Mouse (Mus musculus): ENCODE results near the gene Mylk. TPM values are rescaled to one million over a fixed set of nuclear protein-coding genes. Genes with fewer than 3 reads are reported as not detected.

Mylk gene
- polyA plus RNA-seq, 1 experiment from 2014 or later, result 3.9 TPM

- ATAC-seq (replicated peaks; ENCODE audit: low FRiP score) (no peak), DNase-seq (ENCODE audit: low spot score) (no peak)
- Histone ChIP-seq H3K4me3 (ENCODE audit: low read depth, low read length) (no peak overlapping the region), H3K27me3 (ENCODE audit: control insufficient read depth, insufficient read depth, low read length) (no peaks in the 10 kb centered on the region), H3K9me3 (ENCODE audit: control insufficient read depth, low read length) (no peaks in the 10 kb centered on the region), H3K4me2 (ENCODE audit: low read depth, low read length, severe bottlenecking) (no peak overlapping the region), H3K36me3 (ENCODE audit: control insufficient read depth, insufficient read depth, low read length) (no peaks in the 10 kb centered on the region), H3K27ac (ENCODE audit: low read depth, low read length) (no peak overlapping the region), H3K4me1 (replicated peaks; ENCODE audit: control insufficient read depth, insufficient read depth, low read length) (no peaks in the 10 kb centered on the region; the same call in 1 of the 2 replicates), H3K9ac (ENCODE audit: low read length) (no peak overlapping the region)
- 82% methylated on average over 7 of the region's 7 CpGs for WGBS
Observed at GRCm38 (mm10) chr16:34898057-34898789, 153.2 kb downstream of the Mylk start.

- no peaks in the 10 kb centered on the region for H3K9me3 ChIP-seq (ENCODE audit: control insufficient read depth, low read length)
- no peaks in the 10 kb centered on the region for H3K27me3 ChIP-seq (ENCODE audit: control insufficient read depth, insufficient read depth, low read length)
- WGBS, result 87% methylated on average over 11 of the region's 11 CpGs
- no peak overlapping the region for H3K27ac ChIP-seq (ENCODE audit: low read depth, low read length)
- H3K4me3 ChIP-seq (ENCODE audit: low read depth, low read length), result no peak overlapping the region
- H3K4me1 ChIP-seq (replicated peaks; ENCODE audit: control insufficient read depth, insufficient read depth, low read length), result no peaks in the 10 kb centered on the region; the same call in 1 of the 2 replicates
- H3K9ac ChIP-seq (ENCODE audit: low read length), result no peak overlapping the region
- H3K4me2 ChIP-seq (ENCODE audit: low read depth, low read length, severe bottlenecking), result no peak overlapping the region
- DNase-seq (ENCODE audit: low spot score) (no peak), ATAC-seq (replicated peaks; ENCODE audit: low FRiP score) (no peak)
- no peaks in the 10 kb centered on the region for H3K36me3 ChIP-seq (ENCODE audit: control insufficient read depth, insufficient read depth, low read length)
Observed at GRCm38 (mm10) chr16:34899071-34899808, 154.2 kb downstream of the Mylk start.

GRCm38 (mm10) chr16:34899997-34900396 is 155.0 kb downstream of the Mylk start:
- 34% methylated on average over 5 of the region's 5 CpGs for WGBS
- H3K9ac ChIP-seq (ENCODE audit: low read length), result no peak overlapping the region

GRCm38 (mm10) chr16:34900471-34900870 is 155.5 kb downstream of the Mylk start:
- H3K4me3 ChIP-seq (ENCODE audit: low read depth, low read length), result no peak overlapping the region
- H3K9me3 ChIP-seq (ENCODE audit: control insufficient read depth, low read length), result no peaks in the 10 kb centered on the region
- no peak overlapping the region for H3K27ac ChIP-seq (ENCODE audit: low read depth, low read length)
- H3K9ac ChIP-seq (ENCODE audit: low read length), result no peak overlapping the region
- DNase-seq (ENCODE audit: low spot score), result no peak
- no peaks in the 10 kb centered on the region; the same call in 1 of the 2 replicates for H3K4me1 ChIP-seq (replicated peaks; ENCODE audit: control insufficient read depth, insufficient read depth, low read length)
- no peak for ATAC-seq (replicated peaks; ENCODE audit: low FRiP score)
- no peaks in the 10 kb centered on the region for H3K36me3 ChIP-seq (ENCODE audit: control insufficient read depth, insufficient read depth, low read length)
- no peak overlapping the region for H3K4me2 ChIP-seq (ENCODE audit: low read depth, low read length, severe bottlenecking)
- H3K27me3 ChIP-seq (ENCODE audit: control insufficient read depth, insufficient read depth, low read length), result no peaks in the 10 kb centered on the region
- WGBS, result 78% methylated on average over 5 of the region's 5 CpGs

More at GRCm38 (mm10) chr16:34899997-34900396, 155.0 kb downstream of the Mylk start:
- DNase-seq (ENCODE audit: low spot score) (no peak), ATAC-seq (replicated peaks; ENCODE audit: low FRiP score) (no peak)
- H3K27ac ChIP-seq (ENCODE audit: low read depth, low read length), result no peak overlapping the region
- H3K4me2 ChIP-seq (ENCODE audit: low read depth, low read length, severe bottlenecking), result no peak overlapping the region
- H3K4me1 ChIP-seq (replicated peaks; ENCODE audit: control insufficient read depth, insufficient read depth, low read length), result no peaks in the 10 kb centered on the region; the same call in 1 of the 2 replicates
- no peaks in the 10 kb centered on the region for H3K27me3 ChIP-seq (ENCODE audit: control insufficient read depth, insufficient read depth, low read length)
- H3K9me3 ChIP-seq (ENCODE audit: control insufficient read depth, low read length), result no peaks in the 10 kb centered on the region
- H3K36me3 ChIP-seq (ENCODE audit: control insufficient read depth, insufficient read depth, low read length), result no peaks in the 10 kb centered on the region
- H3K4me3 ChIP-seq (ENCODE audit: low read depth, low read length), result no peak overlapping the region

GRCm38 (mm10) chr16:34901031-34901430 is 156.0 kb downstream of the Mylk start:
- Histone ChIP-seq H3K27me3 (ENCODE audit: control insufficient read depth, insufficient read depth, low read length) (no peaks in the 10 kb centered on the region), H3K9ac (ENCODE audit: low read length) (no peak overlapping the region), H3K4me1 (replicated peaks; ENCODE audit: control insufficient read depth, insufficient read depth, low read length) (no peaks in the 10 kb centered on the region; the same call in 1 of the 2 replicates), H3K4me2 (ENCODE audit: low read depth, low read length, severe bottlenecking) (no peak overlapping the region), H3K27ac (ENCODE audit: low read depth, low read length) (no peak overlapping the region), H3K4me3 (ENCODE audit: low read depth, low read length) (no peak overlapping the region), H3K9me3 (ENCODE audit: control insufficient read depth, low read length) (no peaks in the 10 kb centered on the region), H3K36me3 (ENCODE audit: control insufficient read depth, insufficient read depth, low read length) (no peaks in the 10 kb centered on the region)
- DNase-seq (ENCODE audit: low spot score), result no peak
- no peak for ATAC-seq (replicated peaks; ENCODE audit: low FRiP score)
- 39% methylated on average over 2 of the region's 2 CpGs for WGBS

GRCm38 (mm10) chr16:34901611-34902293 is 156.7 kb downstream of the Mylk start:
- Histone ChIP-seq H3K27ac (ENCODE audit: low read depth, low read length) (no peak overlapping the region), H3K4me2 (ENCODE audit: low read depth, low read length, severe bottlenecking) (no peak overlapping the region), H3K4me3 (ENCODE audit: low read depth, low read length) (no peak overlapping the region), H3K9me3 (ENCODE audit: control insufficient read depth, low read length) (no peaks in the 10 kb centered on the region), H3K4me1 (replicated peaks; ENCODE audit: control insufficient read depth, insufficient read depth, low read length) (no peaks in the 10 kb centered on the region; the same call in 1 of the 2 replicates), H3K9ac (ENCODE audit: low read length) (no peak overlapping the region), H3K36me3 (ENCODE audit: control insufficient read depth, insufficient read depth, low read length) (no peaks in the 10 kb centered on the region), H3K27me3 (ENCODE audit: control insufficient read depth, insufficient read depth, low read length) (no peaks in the 10 kb centered on the region)
- 75% methylated on average over 7 of the region's 7 CpGs for WGBS
- ATAC-seq (replicated peaks; ENCODE audit: low FRiP score) (no peak), DNase-seq (ENCODE audit: low spot score) (no peak)

- no peak for ATAC-seq (replicated peaks; ENCODE audit: low FRiP score)
Observed at GRCm38 (mm10) chr16:34902294-34902680, 157.3 kb downstream of the Mylk start.

GRCm38 (mm10) chr16:34902761-34903160 is 157.8 kb downstream of the Mylk start:
- DNase-seq (ENCODE audit: low spot score) (no peak), ATAC-seq (replicated peaks; ENCODE audit: low FRiP score) (no peak)
- Histone ChIP-seq H3K4me2 (ENCODE audit: low read depth, low read length, severe bottlenecking) (no peak overlapping the region), H3K4me1 (replicated peaks; ENCODE audit: control insufficient read depth, insufficient read depth, low read length) (no peaks in the 10 kb centered on the region; the same call in 1 of the 2 replicates), H3K27ac (ENCODE audit: low read depth, low read length) (no peak overlapping the region), H3K27me3 (ENCODE audit: control insufficient read depth, insufficient read depth, low read length) (no peaks in the 10 kb centered on the region), H3K4me3 (ENCODE audit: low read depth, low read length) (no peak overlapping the region), H3K9me3 (ENCODE audit: control insufficient read depth, low read length) (no peaks in the 10 kb centered on the region), H3K36me3 (ENCODE audit: control insufficient read depth, insufficient read depth, low read length) (no peaks in the 10 kb centered on the region), H3K9ac (ENCODE audit: low read length) (no peak overlapping the region)
- WGBS, result 81% methylated on average over 8 of the region's 8 CpGs

More at GRCm38 (mm10) chr16:34902294-34902680, 157.3 kb downstream of the Mylk start:
- Histone ChIP-seq H3K27me3 (ENCODE audit: control insufficient read depth, insufficient read depth, low read length) (no peaks in the 10 kb centered on the region), H3K9me3 (ENCODE audit: control insufficient read depth, low read length) (no peaks in the 10 kb centered on the region), H3K27ac (ENCODE audit: low read depth, low read length) (no peak overlapping the region), H3K4me1 (replicated peaks; ENCODE audit: control insufficient read depth, insufficient read depth, low read length) (no peaks in the 10 kb centered on the region; the same call in 1 of the 2 replicates), H3K36me3 (ENCODE audit: control insufficient read depth, insufficient read depth, low read length) (no peaks in the 10 kb centered on the region), H3K9ac (ENCODE audit: low read length) (no peak overlapping the region), H3K4me2 (ENCODE audit: low read depth, low read length, severe bottlenecking) (no peak overlapping the region), H3K4me3 (ENCODE audit: low read depth, low read length) (no peak overlapping the region)
- WGBS, result 25% methylated on average over 9 of the region's 9 CpGs
- peak; percentile 83 for DNase-seq (ENCODE audit: low spot score)
